Mouse (Mus musculus) limb, embryonic 13.5 days (tissue): ENCODE measurements around the gene Metap2. TPM values are rescaled to one million over a fixed set of nuclear protein-coding genes. Genes with fewer than 3 reads are reported as not detected.

Source experiments
- ATAC-seq: fragments of 200-750 bp; cut with Nextera tagmentation; 2 replicates; pipeline ENCODE4 v1.8.0; 2017; ENCODE audit warnings: low read depth, moderate number of reproducible peaks, moderate TSS enrichment; ENCODE audit not compliant: low FRiP score
- H3K27ac ChIP-seq: fragments of 300-500 bp; sonication (generic); 2 replicates; pipeline ENCODE4 v1.5.1; 2015; ENCODE audit warnings: inconsistent platforms, mild to moderate bottlenecking, moderate library complexity
- H3K27me3 ChIP-seq: fragments of 300-500 bp; sonication (generic); 2 replicates; pipeline ENCODE4 v1.6.1; 2015; ENCODE audit warnings: mild to moderate bottlenecking, inconsistent platforms
- H3K36me3 ChIP-seq: fragments of 300-500 bp; sonication (generic); 2 replicates; pipeline ENCODE4 v1.6.1; 2015; ENCODE audit warnings: inconsistent platforms, mild to moderate bottlenecking, moderate library complexity
- H3K4me1 ChIP-seq: fragments of 300-500 bp; sonication (generic); 2 replicates; pipeline ENCODE4 v1.6.1; 2015; ENCODE audit warnings: inconsistent platforms
- H3K4me2 ChIP-seq: fragments of 300-500 bp; sonication (generic); replicated peaks from 2 replicates; pipeline ENCODE4 v1.6.1; 2015; ENCODE audit warnings: inconsistent platforms, mild to moderate bottlenecking, moderate library complexity
- H3K4me3 ChIP-seq: fragments of 300-500 bp; sonication (generic); 2 replicates; pipeline ENCODE4 v1.5.1; 2015; ENCODE audit warnings: moderate library complexity, mild to moderate bottlenecking, inconsistent platforms
- H3K9ac ChIP-seq: fragments of 300-500 bp; sonication (generic); 2 replicates; pipeline ENCODE4 v1.6.1; 2015; ENCODE audit warnings: mild to moderate bottlenecking, inconsistent platforms
- H3K9me3 ChIP-seq: fragments of 300-500 bp; sonication (generic); 2 replicates; pipeline ENCODE4 v1.6.1; 2016; ENCODE audit warnings: inconsistent platforms
- WGBS: fragments of 180-500 bp; shearing (Covaris S2); methylation state at CpG from one replicate; pipeline ENCODE4 v1.1.7; 2015; 5-methylcytosine and 5-hydroxymethylcytosine counted together
- polyA plus RNA-seq: library from polyadenylated mRNA; unstranded; fragments of >200 nt; fragmentation: Nextera tagmentation; extraction: Ambion mirVana; gene quantifications from 2 replicates; pipeline ENCODE4 v1.2.1, GENCODE M21; 2015

Metap2 gene
- polyA plus RNA-seq, result 188 and 194 TPM in 2 replicates

GRCm38 (mm10) chr10:93897043-93897646, at the start of gene Metap2:
Metap2 (minus strand) TSS chr10:93897093.
- WGBS, result 68% methylated on average over 7 of the region's 7 CpGs
- H3K27me3 ChIP-seq, result no peaks in the 10 kb centered on the region
- no peaks in the 10 kb centered on the region for H3K9me3 ChIP-seq
- H3K4me2 ChIP-seq, result no peak within 1 kb of the TSS
- H3K4me1 ChIP-seq, result no peaks in the 10 kb centered on the region
- H3K27ac ChIP-seq, result no peak within 1 kb of the TSS
- H3K9ac ChIP-seq, result no peak within 1 kb of the TSS
- no peak for ATAC-seq
- no peak within 1 kb of the TSS for H3K4me3 ChIP-seq
- no peaks in the 10 kb centered on the region for H3K36me3 ChIP-seq

GRCm38 (mm10) chr10:93945843-93946499, 49.1 kb upstream of the Metap2 start:
- no peak overlapping the region for H3K9ac ChIP-seq
- H3K36me3 ChIP-seq, result no peaks in the 10 kb centered on the region
- no peak overlapping the region for H3K4me2 ChIP-seq
- H3K27ac ChIP-seq, result no peak overlapping the region
- ATAC-seq, result no peak
- no peaks in the 10 kb centered on the region for H3K9me3 ChIP-seq
- H3K4me3 ChIP-seq, result no peak overlapping the region
- H3K27me3 ChIP-seq, result no peaks in the 10 kb centered on the region
- H3K4me1 ChIP-seq, result 0 out of 2 replicates have a peak, but pooled peaks cover 9% of the 10 kb centered on the region
- 63% methylated on average over 9 of the region's 9 CpGs for WGBS

GRCm38 (mm10) chr10:93945364-93945763, 48.5 kb upstream of the Metap2 start:
- ATAC-seq, result no peak; the same call in 1 of the 2 replicates
- Histone ChIP-seq H3K4me2 (no peak overlapping the region), H3K4me1 (0 out of 2 replicates have a peak, but pooled peaks cover 9% of the 10 kb centered on the region), H3K9me3 (no peaks in the 10 kb centered on the region), H3K9ac (no peak overlapping the region), H3K4me3 (no peak overlapping the region), H3K27ac (no peak overlapping the region), H3K27me3 (no peaks in the 10 kb centered on the region), H3K36me3 (no peaks in the 10 kb centered on the region)
- 37% methylated on average over 4 of the region's 4 CpGs for WGBS

- Histone ChIP-seq H3K4me2 (no peak overlapping the region), H3K9me3 (no peaks in the 10 kb centered on the region), H3K4me3 (no peak overlapping the region), H3K27me3 (no peaks in the 10 kb centered on the region), H3K36me3 (no peaks in the 10 kb centered on the region), H3K9ac (no peak overlapping the region), H3K4me1 (0 out of 2 replicates have a peak, but pooled peaks cover 9% of the 10 kb centered on the region), H3K27ac (no peak overlapping the region)
- 52% methylated on average over 5 of the region's 5 CpGs for WGBS
- no peak for ATAC-seq
These were observed 47.3 kb upstream of the Metap2 start for GRCm38 (mm10) chr10:93944241-93944640.

- whole genome bisulfite sequencing, result 83% methylated on average over 5 of the region's 5 CpGs
- H3K4me2 ChIP-seq, result no peak overlapping the region
- no peak overlapping the region for H3K27ac ChIP-seq
- no peak overlapping the region for H3K4me3 ChIP-seq
- no peaks in the 10 kb centered on the region for H3K9me3 ChIP-seq
- 0 out of 2 replicates have a peak, but pooled peaks cover 5% of the 10 kb centered on the region for H3K4me1 ChIP-seq
- no peaks in the 10 kb centered on the region for H3K36me3 ChIP-seq
- ATAC-seq, result no peak
- no peak overlapping the region for H3K9ac ChIP-seq
- H3K27me3 ChIP-seq, result no peaks in the 10 kb centered on the region
These were observed 43.4 kb upstream of the Metap2 start for GRCm38 (mm10) chr10:93940279-93940678.

- Histone ChIP-seq H3K9ac (no peak overlapping the region), H3K27me3 (no peaks in the 10 kb centered on the region), H3K36me3 (no peaks in the 10 kb centered on the region), H3K4me3 (no peak overlapping the region), H3K27ac (no peak overlapping the region), H3K4me2 (no peak overlapping the region), H3K4me1 (0 out of 2 replicates have a peak, but pooled peaks cover 5% of the 10 kb centered on the region), H3K9me3 (no peaks in the 10 kb centered on the region)
- ATAC-seq, result no peak
- WGBS, result 86% methylated on average over 8 of the region's 8 CpGs
These were observed 42.8 kb upstream of the Metap2 start for GRCm38 (mm10) chr10:93939676-93940075.

- Histone ChIP-seq H3K27ac (no peak overlapping the region), H3K4me3 (no peak overlapping the region), H3K36me3 (no peaks in the 10 kb centered on the region), H3K27me3 (no peaks in the 10 kb centered on the region), H3K9ac (no peak overlapping the region), H3K4me2 (no peak overlapping the region), H3K4me1 (peaks cover 4% of the 10 kb centered on the region; the same call in 1 of the 2 replicates), H3K9me3 (no peaks in the 10 kb centered on the region)
- ATAC-seq, result no peak
- 65% methylated on average over 20 of the region's 20 CpGs for WGBS
These were observed 42.0 kb upstream of the Metap2 start for GRCm38 (mm10) chr10:93938844-93939271.

GRCm38 (mm10) chr10:93933980-93934379, 37.1 kb upstream of the Metap2 start:
- ATAC-seq, result peak; percentile 83
- Histone ChIP-seq H3K4me1 (peaks cover 19% of the 10 kb centered on the region), H3K36me3 (no peaks in the 10 kb centered on the region), H3K4me3 (no peak overlapping the region; the same call in 1 of the 2 replicates), H3K9ac (no peak overlapping the region), H3K27me3 (no peaks in the 10 kb centered on the region), H3K27ac (peak overlapping the region; percentile 17; the same call in 1 of the 2 replicates), H3K9me3 (no peaks in the 10 kb centered on the region), H3K4me2 (peak overlapping the region; percentile 39)
- WGBS, result 19% methylated on average over 9 of the region's 9 CpGs

GRCm38 (mm10) chr10:93932861-93933260, 36.0 kb upstream of the Metap2 start:
- Histone ChIP-seq H3K9ac (no peak overlapping the region), H3K36me3 (no peaks in the 10 kb centered on the region), H3K27me3 (no peaks in the 10 kb centered on the region), H3K4me3 (no peak overlapping the region), H3K9me3 (no peaks in the 10 kb centered on the region), H3K4me2 (no peak overlapping the region), H3K4me1 (peaks cover 19% of the 10 kb centered on the region), H3K27ac (no peak overlapping the region)
- WGBS, result 45% methylated on average over 5 of the region's 5 CpGs
- peak; percentile 46; the same call in 1 of the 2 replicates for ATAC-seq

- H3K4me1 ChIP-seq, result peaks cover 19% of the 10 kb centered on the region
These were observed 35.1 kb upstream of the Metap2 start for GRCm38 (mm10) chr10:93932020-93932419.

GRCm38 (mm10) chr10:93931431-93931830, 34.5 kb upstream of the Metap2 start:
- Histone ChIP-seq H3K9ac (no peak overlapping the region), H3K4me3 (no peak overlapping the region), H3K27ac (no peak overlapping the region), H3K36me3 (no peaks in the 10 kb centered on the region), H3K27me3 (no peaks in the 10 kb centered on the region), H3K9me3 (no peaks in the 10 kb centered on the region), H3K4me1 (peaks cover 19% of the 10 kb centered on the region), H3K4me2 (no peak overlapping the region)
- ATAC-seq, result no peak
- WGBS, result 63% methylated on average over 9 of the region's 9 CpGs

More at GRCm38 (mm10) chr10:93932020-93932419, 35.1 kb upstream of the Metap2 start:
- Histone ChIP-seq H3K27me3 (no peaks in the 10 kb centered on the region), H3K4me2 (no peak overlapping the region), H3K4me3 (no peak overlapping the region), H3K36me3 (no peaks in the 10 kb centered on the region), H3K9me3 (no peaks in the 10 kb centered on the region), H3K27ac (no peak overlapping the region), H3K9ac (no peak overlapping the region)
- WGBS, result 63% methylated on average over 5 of the region's 5 CpGs
- ATAC-seq, result no peak

GRCm38 (mm10) chr10:93930236-93930824, 33.4 kb upstream of the Metap2 start:
- no peak overlapping the region for H3K27ac ChIP-seq
- WGBS, result 64% methylated on average over 4 of the region's 4 CpGs
- peaks cover 19% of the 10 kb centered on the region for H3K4me1 ChIP-seq
- no peaks in the 10 kb centered on the region for H3K36me3 ChIP-seq
- ATAC-seq, result no peak
- no peak overlapping the region for H3K9ac ChIP-seq
- H3K27me3 ChIP-seq, result no peaks in the 10 kb centered on the region
- no peak overlapping the region for H3K4me2 ChIP-seq
- no peaks in the 10 kb centered on the region for H3K9me3 ChIP-seq
- no peak overlapping the region for H3K4me3 ChIP-seq
